Mouse (Mus musculus) liver, embryonic 13.5 days (tissue): ENCODE measurements around the gene Trim7. TPM values are rescaled to one million over a fixed set of nuclear protein-coding genes. Genes with fewer than 3 reads are reported as not detected.
A peak's percentile ranks its signal among the peaks of the same experiment; 100 is the strongest.
"Not testable (repeated sequence)": the region's sequence is repeated elsewhere in the genome, so short reads cannot be mapped to it uniquely, and the experiment has no call there.

Experiments used
- ATAC-seq: fragments of 200-750 bp; cut with Nextera tagmentation; 2 replicates; pipeline ENCODE4 v1.8.0; 2017; ENCODE audit warnings: low read depth, mild to moderate bottlenecking, moderate number of reproducible peaks, moderate library complexity
- DNase-seq: peaks from one replicate; pipeline ENCODE4 v3.0.0; 2022
- H3K27ac ChIP-seq: fragments of 300-500 bp; sonication (generic); 2 replicates; pipeline ENCODE4 v1.5.1; 2015; ENCODE audit warnings: moderate library complexity, mild to moderate bottlenecking, inconsistent platforms
- H3K27me3 ChIP-seq: fragments of 300-500 bp; sonication (generic); 2 replicates; pipeline ENCODE4 v1.6.1; 2015; ENCODE audit warnings: mild to moderate bottlenecking, inconsistent platforms
- H3K36me3 ChIP-seq: fragments of 300-500 bp; sonication (generic); 2 replicates; pipeline ENCODE4 v1.6.1; 2015; ENCODE audit warnings: mild to moderate bottlenecking, inconsistent platforms
- H3K4me1 ChIP-seq: fragments of 300-500 bp; sonication (generic); replicated peaks from 2 replicates; pipeline ENCODE4 v1.6.1; 2015; ENCODE audit warnings: inconsistent platforms
- H3K4me2 ChIP-seq: fragments of 300-500 bp; sonication (generic); 2 replicates; pipeline ENCODE4 v1.6.1; 2015; ENCODE audit warnings: inconsistent platforms, mild to moderate bottlenecking, moderate library complexity
- H3K4me3 ChIP-seq: fragments of 300-500 bp; sonication (generic); replicated peaks from 2 replicates; pipeline ENCODE4 v1.5.1; 2015; ENCODE audit warnings: mild to moderate bottlenecking, inconsistent platforms
- H3K9ac ChIP-seq: fragments of 300-500 bp; sonication (generic); 2 replicates; pipeline ENCODE4 v1.6.1; 2015; ENCODE audit warnings: mild to moderate bottlenecking, inconsistent platforms
- H3K9me3 ChIP-seq: fragments of 300-500 bp; sonication (generic); replicated peaks from 2 replicates; pipeline ENCODE4 v1.6.1; 2016; ENCODE audit warnings: inconsistent platforms
- WGBS: fragments of 180-500 bp; shearing (Covaris S2); methylation state at CpG from one replicate; pipeline ENCODE4 v1.1.7; 2015; ENCODE audit not compliant: insufficient replicate concordance; 5-methylcytosine and 5-hydroxymethylcytosine counted together
- polyA plus RNA-seq: library from polyadenylated mRNA; unstranded; fragments of >200 nt; fragmentation: Nextera tagmentation; extraction: Ambion mirVana; gene quantifications from 2 replicates; pipeline ENCODE4 v1.2.1, GENCODE M21; 2015

The Trim7 gene
- polyA plus RNA-seq, 1 experiment from 2014 or later = 0.06 TPM

DNA sequence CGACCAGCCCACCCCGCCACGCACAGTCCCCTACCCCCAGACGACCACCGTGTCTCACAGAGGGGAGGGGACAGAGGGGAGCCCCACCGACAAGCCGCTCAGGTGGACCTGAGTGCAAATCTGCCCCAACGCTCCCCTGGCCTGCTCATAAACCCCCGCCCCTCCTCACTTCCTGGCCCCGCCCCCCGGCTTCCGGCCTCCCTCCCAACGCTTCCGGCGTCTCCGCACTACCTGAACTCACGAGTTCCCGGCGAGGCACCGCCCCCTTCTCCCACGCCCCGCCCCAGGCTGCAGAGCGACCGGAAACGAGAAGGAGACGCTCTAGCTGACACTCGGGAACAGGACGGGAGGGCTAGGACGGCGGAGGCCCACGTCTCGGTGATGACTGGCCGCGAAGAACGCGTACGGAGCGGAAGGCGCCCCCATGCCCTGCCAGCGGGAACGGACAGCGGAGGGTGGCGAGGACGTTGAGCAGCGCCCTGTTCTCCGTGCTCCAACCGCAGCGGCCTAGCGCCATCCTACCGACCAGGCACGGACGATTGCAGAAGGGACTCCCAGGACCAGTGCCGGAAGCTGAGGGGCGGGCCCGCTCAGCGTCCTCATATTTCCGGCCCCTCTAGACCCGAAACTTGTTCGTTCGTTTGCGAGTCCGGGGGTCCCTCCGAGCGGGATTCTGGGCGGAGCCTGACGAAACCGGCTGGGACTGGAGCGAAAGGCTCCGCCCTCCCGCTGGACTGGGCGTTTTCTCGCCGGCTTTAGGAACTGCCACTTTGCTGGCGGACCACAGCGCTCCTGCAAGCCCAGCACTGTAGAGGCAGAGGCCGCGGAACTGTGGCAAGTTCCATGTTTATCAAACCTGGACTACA, 8.9 kb upstream of the Trim7 start, which contains the start of gene Trim41:
TSS of gene Trim41 (minus strand) at position 554 of the 866 bp plus-strand sequence.
- H3K36me3 ChIP-seq = peaks cover 20% of the 10 kb centered on the region
- no peaks in the 10 kb centered on the region for H3K9me3 ChIP-seq
- peak within 1 kb of the TSS; percentile 91 for H3K4me2 ChIP-seq
- H3K4me3 ChIP-seq = peak within 1 kb of the TSS; percentile 86
- peak within 1 kb of the TSS; percentile 95 for H3K27ac ChIP-seq
- peaks cover 52% of the 10 kb centered on the region for H3K4me1 ChIP-seq
- peak; percentile 99 for DNase-seq
- no peaks in the 10 kb centered on the region for H3K27me3 ChIP-seq
- under 1% methylated on average over 74 of the region's 77 CpGs for WGBS
- ATAC-seq = peak; percentile 95
- peak within 1 kb of the TSS; percentile 86 for H3K9ac ChIP-seq

DNA sequence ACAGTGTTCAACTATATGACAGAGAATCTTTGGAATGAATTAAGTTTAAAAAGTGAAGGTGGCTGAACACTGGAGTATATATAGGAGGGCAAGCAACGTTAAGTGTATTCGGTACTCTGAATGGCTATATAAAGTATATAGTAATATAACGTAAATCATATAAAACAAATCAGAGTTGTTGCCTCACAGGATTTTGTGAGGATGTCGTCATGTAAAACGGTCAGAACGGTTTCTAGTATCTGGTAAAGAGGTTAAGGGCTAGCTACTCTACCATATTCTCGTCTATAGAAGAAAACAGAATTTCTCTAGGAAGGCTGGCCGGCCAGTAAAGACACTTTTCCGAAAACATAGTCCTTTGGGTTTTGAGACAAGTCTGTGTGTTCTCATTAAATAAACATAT, 8.1 kb upstream of the Trim7 start:
- peak overlapping the region; percentile 91 for H3K4me2 ChIP-seq
- H3K27ac ChIP-seq = peak overlapping the region; percentile 95
- DNase-seq (no peak), ATAC-seq (no peak)
- H3K9me3 ChIP-seq = no peaks in the 10 kb centered on the region
- H3K4me1 ChIP-seq = peaks cover 54% of the 10 kb centered on the region
- H3K27me3 ChIP-seq = no peaks in the 10 kb centered on the region
- H3K4me3 ChIP-seq = peak overlapping the region; percentile 86
- H3K9ac ChIP-seq = peak overlapping the region; percentile 86
- WGBS = 8% methylated on average over 9 of the region's 9 CpGs
- H3K36me3 ChIP-seq = peaks cover 12% of the 10 kb centered on the region

DNA sequence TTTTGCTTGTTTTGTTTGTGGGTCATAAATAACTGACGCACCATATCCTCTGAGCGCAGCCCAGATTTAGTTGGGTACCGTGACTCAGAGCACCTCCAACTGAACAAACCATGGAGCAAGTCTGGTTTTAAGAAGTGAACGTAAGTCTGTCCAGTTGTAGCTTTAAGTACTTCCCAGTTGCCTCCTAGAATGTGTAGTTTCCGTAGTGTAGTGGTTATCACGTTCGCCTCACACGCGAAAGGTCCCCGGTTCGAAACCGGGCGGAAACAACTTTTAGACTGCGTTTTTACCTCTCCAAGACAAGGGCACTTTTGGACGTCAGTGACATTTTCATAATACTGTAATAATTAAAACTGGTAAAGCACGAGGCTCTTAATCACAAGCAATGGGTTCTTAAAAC, 7.6 kb upstream of the Trim7 start:
- Histone ChIP-seq H3K4me3 (peak overlapping the region; percentile 86), H3K36me3 (peaks cover 8% of the 10 kb centered on the region; the same call in 1 of the 2 replicates), H3K4me2 (peak overlapping the region; percentile 91), H3K9ac (peak overlapping the region; percentile 86), H3K27ac (peak overlapping the region; percentile 95; the same call in 1 of the 2 replicates), H3K9me3 (no peaks in the 10 kb centered on the region), H3K27me3 (no peaks in the 10 kb centered on the region), H3K4me1 (peaks cover 59% of the 10 kb centered on the region)
- DNase-seq (peak; percentile 85), ATAC-seq (no peak)
- WGBS = under 1% methylated on average over 16 of the region's 16 CpGs

DNA sequence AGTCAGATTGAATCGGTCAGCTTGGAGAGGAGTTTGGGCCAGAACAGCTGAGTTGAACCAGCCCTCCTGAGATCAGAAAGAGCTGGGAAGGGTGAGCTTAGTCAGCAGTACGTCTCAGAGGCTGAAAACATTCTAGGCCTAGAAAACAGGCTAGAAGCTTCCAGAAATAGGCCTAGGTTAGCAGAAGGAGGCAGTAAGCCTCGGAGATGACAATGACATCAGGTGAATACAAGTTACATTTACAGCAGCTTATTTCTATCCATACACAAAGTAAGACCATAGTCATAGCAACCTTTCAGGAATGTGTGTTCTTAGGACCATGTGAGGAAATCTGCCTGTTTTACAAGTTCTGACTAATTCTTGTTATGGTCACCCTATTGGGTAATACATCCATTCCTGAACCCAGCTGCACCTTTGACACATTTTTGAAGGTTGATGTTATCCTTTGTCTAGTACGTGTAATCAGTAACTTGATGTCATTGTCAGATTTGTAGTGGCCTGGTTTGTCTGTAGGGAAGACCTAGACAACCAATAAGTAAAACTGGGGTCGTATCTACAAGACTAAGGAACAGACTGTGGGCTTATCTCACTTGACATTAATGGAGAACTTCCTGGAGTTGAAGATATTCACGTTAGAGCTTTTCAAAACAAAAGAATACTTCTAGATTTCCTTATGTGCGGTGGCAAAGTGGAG, 6.2 kb upstream of the Trim7 start:
- peaks cover 11% of the 10 kb centered on the region for H3K27me3 ChIP-seq
- ATAC-seq (no peak), DNase-seq (no peak)
- H3K9me3 ChIP-seq = no peaks in the 10 kb centered on the region
- 39% methylated on average over 7 of the region's 7 CpGs for WGBS
- no peak overlapping the region for H3K9ac ChIP-seq
- H3K4me3 ChIP-seq = no peak overlapping the region
- peaks cover 6% of the 10 kb centered on the region; the same call in 1 of the 2 replicates for H3K36me3 ChIP-seq
- H3K4me2 ChIP-seq = no peak overlapping the region
- H3K27ac ChIP-seq = peak overlapping the region; percentile 21; the same call in 1 of the 2 replicates
- H3K4me1 ChIP-seq = peaks cover 61% of the 10 kb centered on the region

DNA sequence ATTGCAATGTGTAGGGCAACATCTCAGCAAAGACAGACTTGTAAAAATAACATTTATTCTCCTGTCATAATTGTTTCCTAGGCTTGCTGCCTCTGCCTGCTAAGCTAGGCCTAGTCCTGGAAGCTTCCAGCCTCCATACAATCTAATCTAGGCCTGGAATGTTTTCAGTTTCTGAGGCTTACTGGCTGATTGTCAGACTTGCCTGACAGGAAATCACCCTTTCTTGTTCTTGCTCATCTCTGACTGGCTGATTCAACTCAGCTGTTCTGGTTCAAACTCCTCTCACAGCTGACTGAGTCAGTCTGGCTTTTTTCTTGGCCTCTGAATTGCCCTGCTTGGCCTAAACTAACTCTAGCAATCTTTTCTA, 5.6 kb upstream of the Trim7 start:
- Histone ChIP-seq H3K9ac (no peak overlapping the region), H3K9me3 (no peaks in the 10 kb centered on the region), H3K27me3 (peaks cover 15% of the 10 kb centered on the region), H3K36me3 (peaks cover 4% of the 10 kb centered on the region; the same call in 1 of the 2 replicates), H3K4me3 (no peak overlapping the region), H3K27ac (peak overlapping the region; percentile 4; the same call in 1 of the 2 replicates), H3K4me1 (peaks cover 59% of the 10 kb centered on the region), H3K4me2 (no peak overlapping the region)
- ATAC-seq (no peak), DNase-seq (no peak)

DNA sequence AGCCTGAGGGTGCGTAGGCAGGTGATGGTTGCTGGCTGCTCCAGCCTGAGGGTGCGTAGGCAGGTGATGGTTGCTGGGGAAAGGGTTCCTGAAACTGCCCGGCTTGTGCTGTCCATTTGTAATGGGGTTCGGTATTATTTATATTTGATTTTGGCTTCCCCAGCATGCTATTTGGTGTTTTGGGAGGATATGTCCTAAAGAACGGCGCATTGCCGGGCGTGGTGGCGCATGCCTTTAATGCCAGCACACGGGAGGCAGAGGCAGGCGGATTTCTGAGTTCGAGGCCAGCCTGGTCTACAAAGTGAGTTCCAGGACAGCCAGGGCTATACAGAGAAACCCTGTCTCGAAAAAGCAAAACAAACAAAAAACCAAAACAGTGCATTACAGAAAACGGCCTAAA, 4.6 kb upstream of the Trim7 start:
- Histone ChIP-seq H3K4me1 (peaks cover 49% of the 10 kb centered on the region), H3K27me3 (peaks cover 15% of the 10 kb centered on the region)
- not testable (repeated sequence) for H3K27ac ChIP-seq, H3K4me3 ChIP-seq, ATAC-seq, H3K4me2 ChIP-seq, H3K9me3 ChIP-seq, DNase-seq, H3K36me3 ChIP-seq, H3K9ac ChIP-seq
- 74% methylated on average over 14 of the region's 14 CpGs for WGBS

DNA sequence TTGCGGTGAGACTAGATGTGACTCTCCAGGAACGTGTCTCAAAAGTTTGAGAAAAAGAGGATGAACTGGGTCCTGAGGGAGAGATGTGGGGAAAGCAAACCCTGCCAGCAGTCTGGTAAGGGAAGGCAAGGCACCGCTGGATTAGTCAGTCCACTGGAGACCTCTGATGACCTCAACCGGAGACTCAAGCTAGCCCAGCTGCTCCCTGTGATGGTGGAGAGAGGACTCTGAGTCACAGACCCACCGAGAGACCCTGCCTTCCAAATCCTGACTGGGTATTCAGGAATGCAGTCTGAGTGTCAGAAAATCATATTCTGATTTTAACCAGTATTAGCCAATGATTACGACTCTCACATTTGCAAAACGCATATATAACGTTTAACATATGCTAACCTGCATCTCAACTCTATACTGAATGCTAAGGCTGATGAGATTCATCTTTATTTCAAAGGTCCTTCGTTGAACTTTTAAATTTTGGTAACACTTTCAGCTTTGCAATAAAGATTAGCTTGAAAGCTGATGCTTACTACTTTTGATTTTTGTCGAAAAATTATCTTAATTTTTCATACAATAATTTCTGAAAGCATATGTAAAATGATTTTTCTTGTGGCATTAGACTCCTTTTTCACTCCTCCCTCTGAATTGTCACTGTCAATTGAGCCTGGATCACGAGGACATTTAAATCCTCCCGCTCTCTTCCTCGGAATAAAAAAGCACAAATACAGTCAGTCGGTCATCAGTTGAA, 3.0 kb upstream of the Trim7 start:
- 31% methylated on average over 14 of the region's 14 CpGs for WGBS
- Histone ChIP-seq H3K36me3 (peaks cover 1% of the 10 kb centered on the region; the same call in 1 of the 2 replicates), H3K4me1 (peaks cover 57% of the 10 kb centered on the region), H3K9ac (peak overlapping the region; percentile 47; the same call in 1 of the 2 replicates), H3K4me2 (peak overlapping the region; percentile 85), H3K9me3 (peaks cover 4% of the 10 kb centered on the region; the same call in 1 of the 2 replicates), H3K4me3 (peak overlapping the region; percentile 61), H3K27me3 (peaks cover 26% of the 10 kb centered on the region), H3K27ac (no peak overlapping the region)
- ATAC-seq = no peak
- DNase-seq = no peak

DNA sequence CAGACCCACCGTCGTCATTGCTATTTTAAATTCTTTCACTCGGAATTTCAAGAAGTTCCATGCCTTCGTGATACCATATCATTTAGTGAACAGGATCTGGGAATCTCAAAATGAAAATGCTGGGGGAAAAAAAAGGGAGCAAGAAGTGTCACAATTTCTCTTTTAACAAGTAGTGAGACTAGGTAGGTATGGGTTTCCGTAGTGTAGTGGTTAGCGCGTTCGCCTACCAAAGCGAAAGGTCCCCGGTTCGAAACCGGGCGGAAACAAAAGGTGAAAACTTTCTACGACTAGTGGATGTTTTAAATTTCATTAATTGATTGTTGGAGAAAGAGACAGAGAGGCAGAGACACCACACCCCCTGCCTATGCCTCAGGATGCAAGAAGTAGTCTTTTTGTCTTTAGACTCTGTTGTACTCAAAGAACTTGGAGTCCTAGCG, 2.4 kb upstream of the Trim7 start:
- no peak overlapping the region for H3K27ac ChIP-seq
- peak overlapping the region; percentile 59 for H3K9ac ChIP-seq
- H3K27me3 ChIP-seq = peaks cover 27% of the 10 kb centered on the region
- peaks cover 3% of the 10 kb centered on the region; the same call in 1 of the 2 replicates for H3K36me3 ChIP-seq
- ATAC-seq (peak; percentile 74), DNase-seq (peak; percentile 76)
- peaks cover 6% of the 10 kb centered on the region; the same call in 1 of the 2 replicates for H3K9me3 ChIP-seq
- WGBS = under 1% methylated on average over 15 of the region's 15 CpGs
- H3K4me2 ChIP-seq = peak overlapping the region; percentile 85
- H3K4me1 ChIP-seq = peaks cover 57% of the 10 kb centered on the region
- H3K4me3 ChIP-seq = peak overlapping the region; percentile 61

DNA sequence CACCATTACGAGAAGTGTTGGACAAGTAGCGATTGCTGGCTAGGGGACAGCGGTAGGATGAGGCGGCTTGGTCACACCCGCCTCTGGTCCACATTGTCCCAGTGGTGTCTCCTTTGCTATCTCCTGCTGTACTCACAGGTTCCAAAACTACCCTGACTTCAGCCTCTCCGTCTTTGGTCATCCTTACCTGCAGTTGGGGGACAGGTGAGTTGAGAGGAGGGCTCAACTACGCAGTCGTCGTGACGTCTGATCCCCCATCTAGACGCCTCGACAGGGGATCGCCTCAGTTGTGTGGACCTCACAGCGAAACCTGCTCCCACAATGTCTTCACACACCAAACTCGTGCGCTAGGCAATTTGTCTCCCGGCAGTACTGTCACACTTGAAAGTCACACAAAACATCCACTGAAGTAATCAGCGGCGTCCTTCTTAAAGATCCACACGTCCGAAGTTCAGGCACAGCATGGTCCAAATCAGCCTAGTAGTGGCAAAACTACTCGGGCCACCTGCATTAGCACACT, 1.6 kb upstream of the Trim7 start:
- peak overlapping the region; percentile 61 for H3K4me3 ChIP-seq
- ATAC-seq (no peak), DNase-seq (no peak)
- no peak overlapping the region for H3K27ac ChIP-seq
- H3K36me3 ChIP-seq = peaks cover 3% of the 10 kb centered on the region; the same call in 1 of the 2 replicates
- peaks cover 27% of the 10 kb centered on the region for H3K27me3 ChIP-seq
- WGBS = 7% methylated on average over 22 of the region's 22 CpGs
- H3K4me2 ChIP-seq = peak overlapping the region; percentile 85
- H3K4me1 ChIP-seq = peaks cover 51% of the 10 kb centered on the region
- H3K9me3 ChIP-seq = peaks cover 6% of the 10 kb centered on the region; the same call in 1 of the 2 replicates
- peak overlapping the region; percentile 59 for H3K9ac ChIP-seq

DNA sequence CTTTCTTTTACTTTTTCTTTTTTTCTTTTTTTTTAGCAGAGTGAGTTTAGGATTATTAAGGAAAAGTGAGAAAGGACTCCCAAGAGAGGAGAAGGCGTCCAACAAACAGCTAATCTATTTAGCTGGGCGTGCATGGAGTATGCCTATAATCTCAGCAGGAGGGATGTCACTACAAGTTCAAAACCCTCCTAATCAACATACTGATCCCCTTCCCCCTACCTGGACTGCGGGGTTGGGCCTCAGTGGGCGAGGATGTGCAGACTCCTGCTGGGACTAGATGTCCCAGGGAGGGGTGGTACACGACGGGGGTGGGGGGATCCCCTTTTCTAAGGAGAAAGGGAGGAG, 784 bp downstream of the Trim7 start:
- DNase-seq (no peak), ATAC-seq (no peak)
- H3K4me1 ChIP-seq = peaks cover 34% of the 10 kb centered on the region
- peak overlapping the region; percentile 79 for H3K4me2 ChIP-seq
- H3K9ac ChIP-seq = peak overlapping the region; percentile 64
- WGBS = 6% methylated on average over 6 of the region's 6 CpGs
- H3K4me3 ChIP-seq = peak overlapping the region; percentile 60
- peaks cover 3% of the 10 kb centered on the region; the same call in 1 of the 2 replicates for H3K36me3 ChIP-seq
- H3K27ac ChIP-seq = no peak overlapping the region
- H3K9me3 ChIP-seq = peaks cover 6% of the 10 kb centered on the region; the same call in 1 of the 2 replicates
- H3K27me3 ChIP-seq = peaks cover 27% of the 10 kb centered on the region
